Mouse (Mus musculus): ENCODE measurements around the gene Slc38a4. TPM values are rescaled to one million over a fixed set of nuclear protein-coding genes. Genes with fewer than 3 reads are reported as not detected.

Gene Slc38a4
- total RNA-seq (2014; rRNA removed) (4.0 and 4.5 TPM in 2 replicates), polyA plus RNA-seq (2015; fragmentation: Nextera tagmentation; extraction: Ambion mirVana) (3.7 and 3.9 TPM in 2 replicates)

DNA sequence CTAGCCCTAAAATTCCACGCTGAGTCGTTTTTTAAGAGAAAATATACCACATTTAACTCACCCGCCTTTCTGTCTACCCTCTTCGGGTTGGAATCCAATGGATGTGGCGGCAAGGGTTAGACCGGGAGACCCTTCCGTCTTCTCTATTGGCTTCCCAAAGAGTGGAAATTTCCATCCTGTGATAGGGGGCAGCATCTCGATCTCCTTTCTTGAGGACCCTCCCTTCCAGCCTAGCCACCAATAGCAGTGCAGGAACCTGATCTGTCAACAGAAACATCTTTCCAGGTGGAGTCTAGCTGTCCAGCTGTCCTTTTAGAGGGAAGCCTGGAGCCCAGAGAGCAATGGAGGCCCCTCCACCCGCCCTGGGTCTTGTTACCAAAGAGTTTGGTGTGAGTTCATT, at the start of gene Slc38a4:
Slc38a4 (minus strand) TSS at position 163 of the 400 bp plus-strand sequence.
- H3K4me1 ChIP-seq (ENCODE audit: insufficient read depth, low read length): no peaks in the 10 kb centered on the region
- peak within 1 kb of the TSS; percentile 30 for H3K4me3 ChIP-seq (ENCODE audit: low read depth, low read length)
- peak within 1 kb of the TSS; percentile 53 for H3K4me2 ChIP-seq (ENCODE audit: low read depth, low read length, poor library complexity, severe bottlenecking)
- no peaks in the 10 kb centered on the region for H3K27me3 ChIP-seq (ENCODE audit: insufficient read depth, low read length)
- peaks cover 9% of the 10 kb centered on the region; the same call in 1 of the 2 replicates for H3K9me3 ChIP-seq (ENCODE audit: low read length)
- no peak within 1 kb of the TSS for H3K27ac ChIP-seq (ENCODE audit: low read depth, low read length)
- H3K9ac ChIP-seq (replicated peaks; ENCODE audit: low read length, poor library complexity, severe bottlenecking): 0 out of 2 replicates have a peak within 1 kb of the TSS, but pooled peaks have one; percentile 8
- 51% methylated on average over 9 of the region's 9 CpGs for WGBS
- peak; percentile 29 for TF ChIP-seq CTCF (IDR thresholded peaks at IDR 0.05)
- H3K36me3 ChIP-seq (ENCODE audit: insufficient read depth, low read length): no peaks in the 10 kb centered on the region
- DNase-seq (ENCODE audit: low spot score) (peak; percentile 27), ATAC-seq (ENCODE audit: low FRiP score) (no peak)

DNA sequence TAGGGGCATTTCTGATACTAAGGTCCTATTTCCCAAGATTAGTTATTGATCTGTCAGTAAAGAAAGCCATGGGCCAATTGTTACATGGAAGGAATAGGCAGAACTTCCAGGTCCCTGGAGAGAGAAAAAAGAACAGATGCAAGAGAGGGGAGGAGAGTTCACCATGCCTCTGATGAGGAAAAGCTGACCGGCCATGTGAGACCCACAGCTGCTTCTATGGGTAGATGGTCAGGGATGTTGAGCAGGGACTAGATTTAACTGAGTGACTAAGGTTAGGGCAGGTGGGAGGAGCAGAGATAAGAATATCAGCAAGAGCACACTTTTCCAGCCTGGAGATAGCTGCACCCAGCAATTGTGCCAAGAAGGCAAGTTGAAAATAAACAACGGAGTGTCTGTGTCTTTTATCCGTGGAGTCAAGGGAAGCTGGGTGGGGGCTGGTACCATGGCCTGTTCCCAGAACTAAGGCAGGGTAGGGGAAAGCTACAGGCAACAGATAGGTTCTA, 49.2 kb upstream of the Slc38a4 start:
- Histone ChIP-seq H3K4me2 (ENCODE audit: low read depth, low read length, poor library complexity, severe bottlenecking) (no peak overlapping the region), H3K4me1 (ENCODE audit: insufficient read depth, low read length) (no peaks in the 10 kb centered on the region), H3K4me3 (ENCODE audit: low read depth, low read length) (no peak overlapping the region), H3K27ac (ENCODE audit: low read depth, low read length) (no peak overlapping the region), H3K9me3 (ENCODE audit: low read length) (no peaks in the 10 kb centered on the region), H3K36me3 (ENCODE audit: insufficient read depth, low read length) (no peaks in the 10 kb centered on the region), H3K27me3 (ENCODE audit: insufficient read depth, low read length) (no peaks in the 10 kb centered on the region), H3K9ac (replicated peaks; ENCODE audit: low read length, poor library complexity, severe bottlenecking) (no peak overlapping the region)
- ATAC-seq (ENCODE audit: low FRiP score): no peak
- no peak for DNase-seq (ENCODE audit: low spot score)
- WGBS: 84% methylated on average over 3 of the region's 3 CpGs
- no peak for TF ChIP-seq CTCF (IDR thresholded peaks at IDR 0.05)

DNA sequence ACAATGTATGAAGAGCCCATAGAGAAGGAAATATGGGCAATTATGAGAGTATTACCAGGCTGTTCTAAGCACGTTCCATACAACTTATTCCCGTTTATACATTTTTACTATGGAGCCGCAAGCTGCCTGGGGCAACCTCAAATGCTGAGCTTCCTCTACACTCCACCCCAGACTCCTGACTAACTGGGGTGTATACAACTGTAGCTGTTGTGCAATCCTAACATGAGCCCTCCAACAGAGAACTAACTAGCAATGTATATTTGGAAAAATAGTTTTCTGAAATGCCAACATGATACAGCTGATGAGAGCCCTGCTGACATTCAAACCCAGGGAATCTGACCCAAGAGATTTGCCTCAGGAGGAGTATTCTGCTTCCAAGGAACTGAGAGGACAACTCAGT, 48.3 kb upstream of the Slc38a4 start:
- 94% methylated on average over 3 of the region's 3 CpGs for WGBS
- no peak overlapping the region for H3K4me2 ChIP-seq (ENCODE audit: low read depth, low read length, poor library complexity, severe bottlenecking)
- DNase-seq (ENCODE audit: low spot score) (no peak), ATAC-seq (ENCODE audit: low FRiP score) (no peak)
- H3K36me3 ChIP-seq (ENCODE audit: insufficient read depth, low read length): no peaks in the 10 kb centered on the region
- H3K27me3 ChIP-seq (ENCODE audit: insufficient read depth, low read length): no peaks in the 10 kb centered on the region
- no peak overlapping the region for H3K27ac ChIP-seq (ENCODE audit: low read depth, low read length)
- H3K4me3 ChIP-seq (ENCODE audit: low read depth, low read length): no peak overlapping the region
- H3K4me1 ChIP-seq (ENCODE audit: insufficient read depth, low read length): no peaks in the 10 kb centered on the region
- TF ChIP-seq CTCF (IDR thresholded peaks at IDR 0.05): no peak
- H3K9me3 ChIP-seq (ENCODE audit: low read length): no peaks in the 10 kb centered on the region
- no peak overlapping the region for H3K9ac ChIP-seq (replicated peaks; ENCODE audit: low read length, poor library complexity, severe bottlenecking)

DNA sequence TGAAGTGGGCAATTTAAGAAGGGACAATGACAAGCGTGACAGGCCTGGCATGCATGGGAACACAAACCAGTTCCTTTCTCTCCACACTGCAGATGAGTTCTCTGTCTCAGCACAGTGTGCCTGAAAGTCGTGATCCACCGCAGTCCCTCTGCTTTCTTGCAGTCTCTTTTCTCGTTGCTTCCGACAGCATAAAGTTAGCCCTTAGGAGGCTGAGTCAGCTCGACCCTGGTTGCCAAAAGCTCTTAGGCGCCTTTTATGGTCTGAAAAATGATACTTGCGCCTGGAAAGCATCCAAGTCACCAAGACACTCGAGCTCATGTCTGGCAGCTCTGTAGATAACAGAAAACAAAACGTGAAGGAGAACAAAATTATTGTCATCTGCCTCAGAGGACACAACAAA, 47.1 kb upstream of the Slc38a4 start:
- DNase-seq (ENCODE audit: low spot score) (no peak), ATAC-seq (ENCODE audit: low FRiP score) (no peak)
- no peak overlapping the region for H3K27ac ChIP-seq (ENCODE audit: low read depth, low read length)
- H3K4me2 ChIP-seq (ENCODE audit: low read depth, low read length, poor library complexity, severe bottlenecking): no peak overlapping the region
- TF ChIP-seq CTCF (IDR thresholded peaks at IDR 0.05): no peak
- H3K9ac ChIP-seq (replicated peaks; ENCODE audit: low read length, poor library complexity, severe bottlenecking): no peak overlapping the region
- H3K4me1 ChIP-seq (ENCODE audit: insufficient read depth, low read length): no peaks in the 10 kb centered on the region
- H3K4me3 ChIP-seq (ENCODE audit: low read depth, low read length): no peak overlapping the region
- WGBS: 76% methylated on average over 10 of the region's 10 CpGs
- H3K9me3 ChIP-seq (ENCODE audit: low read length): no peaks in the 10 kb centered on the region
- no peaks in the 10 kb centered on the region for H3K27me3 ChIP-seq (ENCODE audit: insufficient read depth, low read length)
- no peaks in the 10 kb centered on the region for H3K36me3 ChIP-seq (ENCODE audit: insufficient read depth, low read length)

DNA sequence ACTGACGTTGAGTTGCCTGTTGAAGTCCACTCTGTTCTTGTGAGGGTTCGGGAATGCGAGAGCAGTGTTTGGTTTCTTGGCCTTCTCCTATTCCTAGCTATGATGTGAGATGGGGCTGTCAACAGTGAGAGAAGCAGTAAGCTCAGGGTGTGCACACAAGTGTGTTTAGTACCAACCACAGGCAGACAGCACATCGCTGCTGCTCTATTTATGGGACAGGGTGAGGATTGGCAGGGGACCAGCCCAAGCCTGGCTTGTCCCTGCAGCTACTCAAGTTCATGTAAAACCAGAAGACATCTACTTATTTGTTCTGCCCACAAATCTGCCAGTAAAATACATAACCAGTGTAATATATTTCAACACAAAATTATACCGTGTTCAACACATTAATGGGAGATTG, 46.4 kb upstream of the Slc38a4 start:
- H3K36me3 ChIP-seq (ENCODE audit: insufficient read depth, low read length): no peaks in the 10 kb centered on the region

DNA sequence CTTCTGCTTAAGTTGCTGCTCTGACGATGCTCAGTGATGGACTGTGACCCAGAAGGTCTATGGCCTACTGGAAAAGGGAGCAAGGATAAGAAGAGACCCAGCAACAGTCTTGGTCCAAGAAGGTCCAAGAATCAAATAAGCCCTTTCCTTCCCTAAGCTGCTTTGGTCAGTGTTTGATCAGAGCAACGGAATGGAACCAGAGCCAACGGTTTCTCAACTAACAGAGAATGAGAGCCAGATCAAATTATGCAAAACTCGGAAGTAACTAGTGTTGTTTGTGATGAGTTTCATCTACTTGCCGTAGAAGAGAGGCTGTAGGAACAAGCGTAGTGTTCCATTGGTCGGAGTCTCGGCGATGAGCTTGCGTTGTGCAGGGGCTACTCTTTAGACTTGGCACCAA, 43.3 kb upstream of the Slc38a4 start:
- Histone ChIP-seq H3K4me1 (ENCODE audit: insufficient read depth, low read length) (no peaks in the 10 kb centered on the region), H3K9ac (replicated peaks; ENCODE audit: low read length, poor library complexity, severe bottlenecking) (no peak overlapping the region), H3K4me2 (ENCODE audit: low read depth, low read length, poor library complexity, severe bottlenecking) (no peak overlapping the region), H3K9me3 (ENCODE audit: low read length) (no peaks in the 10 kb centered on the region), H3K27ac (ENCODE audit: low read depth, low read length) (no peak overlapping the region), H3K4me3 (ENCODE audit: low read depth, low read length) (no peak overlapping the region), H3K36me3 (ENCODE audit: insufficient read depth, low read length) (no peaks in the 10 kb centered on the region), H3K27me3 (ENCODE audit: insufficient read depth, low read length) (no peaks in the 10 kb centered on the region)
- 94% methylated on average over 10 of the region's 10 CpGs for WGBS
- DNase-seq (ENCODE audit: low spot score) (no peak), ATAC-seq (ENCODE audit: low FRiP score) (no peak)
- TF ChIP-seq CTCF (IDR thresholded peaks at IDR 0.05): no peak

More for the DNA sequence above, 46.4 kb upstream of the Slc38a4 start:
- 94% methylated on average over 5 of the region's 5 CpGs for WGBS
- Histone ChIP-seq H3K4me2 (ENCODE audit: low read depth, low read length, poor library complexity, severe bottlenecking) (no peak overlapping the region), H3K4me1 (ENCODE audit: insufficient read depth, low read length) (no peaks in the 10 kb centered on the region), H3K27me3 (ENCODE audit: insufficient read depth, low read length) (no peaks in the 10 kb centered on the region), H3K9me3 (ENCODE audit: low read length) (no peaks in the 10 kb centered on the region), H3K9ac (replicated peaks; ENCODE audit: low read length, poor library complexity, severe bottlenecking) (no peak overlapping the region), H3K27ac (ENCODE audit: low read depth, low read length) (no peak overlapping the region), H3K4me3 (ENCODE audit: low read depth, low read length) (no peak overlapping the region)
- no peak for TF ChIP-seq CTCF (IDR thresholded peaks at IDR 0.05)
- no peak for DNase-seq (ENCODE audit: low spot score)
- ATAC-seq (ENCODE audit: low FRiP score): no peak
